Mouse (Mus musculus) ES-Bruce4 (cell line): ENCODE measurements at regions not wholly inside any gene's neighbourhood (a gene's known extent, or its start where the extent isn't known, plus 50 kb on each side); places are given as distances from the start of the nearest gene placed in this dataset.

Experiments
- CTCF ChIP-seq: IDR thresholded peaks from one replicate; pipeline ENCODE4 v1.8.1; 2011; ENCODE audit warnings: low read depth, low read length
- POLR2A ChIP-seq: IDR thresholded peaks from one replicate; pipeline ENCODE4 v1.8.1; 2011; ENCODE audit warnings: low read length; ENCODE audit not compliant: insufficient read depth

DNA sequence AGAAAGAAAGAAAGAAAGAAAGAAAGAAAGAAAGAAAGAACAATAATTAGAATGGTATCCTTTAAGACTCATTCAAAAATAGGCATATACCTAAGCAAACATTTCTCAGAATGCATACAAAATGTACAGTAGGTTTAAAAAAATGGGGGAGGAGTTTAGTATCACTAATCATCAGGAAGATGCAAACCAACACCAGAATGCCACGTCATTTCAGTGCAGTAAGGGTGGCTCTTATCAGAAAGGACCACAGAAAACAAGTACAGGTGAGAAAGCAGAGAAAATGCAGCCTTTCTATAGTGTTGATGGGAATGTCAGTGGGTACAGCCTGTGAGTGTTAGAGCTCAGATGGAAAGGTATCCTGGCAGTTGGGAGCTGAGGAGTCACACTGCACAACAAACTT is 55.6 kb upstream of the Gm47985 start:
- TF ChIP-seq POLR2A (no peak), CTCF (no peak)
